ENCODE assay signal across 13 mouse cellular contexts in genomic region chr15:100735095-100735952, GRCm38 (mm10). TPM values are rescaled to one million over a fixed set of nuclear protein-coding genes. Genes with fewer than 3 reads are reported as not detected.
A peak's percentile ranks its signal among the peaks of the same experiment; 100 is the strongest.
DNase-seq lines count a peak whose midpoint lies in the region; ATAC-seq and TF ChIP-seq lines count a peak whose summit lies in the region.
"Had no signal": no experiment of that assay in that cellular context is flagged by ENCODE, and none has a peak within 500 bp of the region (broad histone marks: within the 10 kb centered on the region; RNA-seq: fewer than 3 reads in every experiment).

No protein-coding gene starts in this region.

- 0 out of 2 replicates have a peak, but pooled peaks have one; percentile 22 for ATAC-seq in heart, postnatal 0 days (ENCODE audit: insufficient read depth, low read depth)
- peak; percentile 40 for ATAC-seq in common myeloid progenitor, adult 5-6 weeks (replicated peaks; ENCODE audit: low read depth, poor library complexity, severe bottlenecking)
- ATAC-seq: forebrain, embryonic 16.5 days; lung, postnatal 0 days had no signal

- no peak overlapping the region for H3K9ac ChIP-seq in heart, postnatal 0 days (replicated peaks; ENCODE audit: low read depth, low read length)

- DNase-seq in heart, postnatal 0 days (ENCODE audit: low spot score), result no peak
- DNase-seq in heart, embryonic 10.5 days (ENCODE audit: low spot score), result no peak
- no peak for DNase-seq in spleen, adult 2 months (ENCODE audit: low read depth in 1 of 2, low spot score in 2 of 2)
- DNase-seq in spleen, postnatal 4 days (ENCODE audit: low spot score in 2 of 2), result no peak
- DNase-seq in retina, postnatal 1 day, result peak; percentile 65
- DNase-seq in right cerebral cortex, postnatal 4 days, result no peak
- no peak for DNase-seq in frontal cortex, postnatal 25 days (ENCODE audit: low spot score in 2 of 2)
- DNase-seq: embryo, embryonic 11 days; kidney, adult 11 months; layer of hippocampus, postnatal 36 days had no signal

- H3K4me3 ChIP-seq in heart, postnatal 0 days (ENCODE audit: low read depth, low read length), result no peak overlapping the region
- no peak overlapping the region for H3K4me3 ChIP-seq in heart, embryonic 10.5 days
- no peak overlapping the region for H3K4me3 ChIP-seq in spleen, adult 2 months (ENCODE audit: extremely low read depth, insufficient read depth, insufficient read length)

- TF ChIP-seq CTCF in heart, postnatal 0 days (IDR thresholded peaks at IDR 0.05; ENCODE audit: low read depth), result no peak
- no peak for TF ChIP-seq CTCF in spleen, adult 2 months (IDR thresholded peaks at IDR 0.05; ENCODE audit: extremely low read depth, insufficient read depth, insufficient read length, insufficient replicate concordance)

- no peak overlapping the region for H3K27ac ChIP-seq in heart, postnatal 0 days (ENCODE audit: low read depth)
- H3K27ac ChIP-seq in heart, embryonic 10.5 days, result no peak overlapping the region
- H3K27ac ChIP-seq in spleen, adult 2 months (ENCODE audit: insufficient read depth, low read length), result peak overlapping the region; percentile 36; the same call in 1 of the 2 replicates

- no peaks in the 10 kb centered on the region for H3K4me1 ChIP-seq in heart, postnatal 0 days (ENCODE audit: control insufficient read depth, insufficient read depth)
- peaks cover 14% of the 10 kb centered on the region; the same call in 1 of the 2 replicates for H3K4me1 ChIP-seq in heart, embryonic 10.5 days
- peaks cover 26% of the 10 kb centered on the region for H3K4me1 ChIP-seq in spleen, adult 2 months (ENCODE audit: control insufficient read depth, insufficient read depth, insufficient read length)

- H3K27me3 ChIP-seq in heart, postnatal 0 days (ENCODE audit: control insufficient read depth, insufficient read depth, low read length), result peaks cover 5% of the 10 kb centered on the region
- H3K27me3 ChIP-seq in heart, embryonic 10.5 days (ENCODE audit: insufficient read depth, poor library complexity, severe bottlenecking), result peaks cover 26% of the 10 kb centered on the region
- H3K27me3 ChIP-seq in spleen, adult 2 months (ENCODE audit: control insufficient read depth, insufficient read depth, low read length), result no peaks in the 10 kb centered on the region

- no peak for TF ChIP-seq EP300 in heart, postnatal 0 days (IDR thresholded peaks at IDR 0.05; ENCODE audit: low read depth)

- H3K36me3 ChIP-seq in heart, postnatal 0 days (replicated peaks; ENCODE audit: control insufficient read depth, insufficient read depth, low read length), result no peaks in the 10 kb centered on the region
- H3K36me3 ChIP-seq in heart, embryonic 10.5 days, result no peaks in the 10 kb centered on the region
- H3K36me3 ChIP-seq in spleen, adult 2 months (ENCODE audit: control insufficient read depth, insufficient read depth, low read length), result no peaks in the 10 kb centered on the region

- no peaks in the 10 kb centered on the region for H3K9me3 ChIP-seq in heart, postnatal 0 days (replicated peaks; ENCODE audit: control insufficient read depth, low read length)
- H3K9me3 ChIP-seq in heart, embryonic 10.5 days, result no peaks in the 10 kb centered on the region

- no peak for TF ChIP-seq POLR2A in spleen, adult 2 months (IDR thresholded peaks at IDR 0.05; ENCODE audit: low read depth, low read length)

- WGBS in heart, postnatal 0 days, result 77% methylated on average over 14 of the region's 15 CpGs
- WGBS in heart, embryonic 10.5 days, result 89% methylated on average over 14 of the region's 15 CpGs
- WGBS in spleen, adult 2 months, result 68% methylated on average over 15 of the region's 15 CpGs

- no peak overlapping the region for H3K4me2 ChIP-seq in heart, postnatal 0 days (ENCODE audit: low read depth, low read length)

RNA-seq across cellular contexts. Expression of gene Galnt6, which starts 6.1 kb away (rescaled TPM):
- 0.92 and 2.1 TPM in 2 replicates for total RNA-seq in heart, postnatal 0 days (2014; rRNA removed; ENCODE audit: low replicate concordance)
- polyA plus RNA-seq in heart, postnatal 0 days (2015; fragmentation: Nextera tagmentation; extraction: Ambion mirVana), result 0.43 and 0.46 TPM in 2 replicates
- 0.18 and 0.20 TPM in 2 replicates for polyA plus RNA-seq in heart, embryonic 10.5 days (2016; fragmentation: Nextera tagmentation; extraction: Ambion mirVana)
- polyA plus RNA-seq in spleen, adult 2 months (2012; rRNA removed), result 13.9 and 16.1 TPM in 2 replicates
- 42.7 and 49.2 TPM in 2 replicates for total RNA-seq in common myeloid progenitor, adult 5-6 weeks (2017)

RNA-seq across cellular contexts. Expression of gene Slc4a8, which starts 26.2 kb away (rescaled TPM):
- total RNA-seq in heart, postnatal 0 days (2014; rRNA removed; ENCODE audit: low replicate concordance), result 0.19 and 0.50 TPM in 2 replicates
- polyA plus RNA-seq in heart, postnatal 0 days (2015; fragmentation: Nextera tagmentation; extraction: Ambion mirVana), result 0.38 and 0.81 TPM in 2 replicates
- 2.2 and 2.3 TPM in 2 replicates for polyA plus RNA-seq in heart, embryonic 10.5 days (2016; fragmentation: Nextera tagmentation; extraction: Ambion mirVana)
- 11.0 and 13.9 TPM in 2 replicates for polyA plus RNA-seq in spleen, adult 2 months (2012; rRNA removed)
- total RNA-seq in common myeloid progenitor, adult 5-6 weeks (2017), result 10.9 and 12.6 TPM in 2 replicates

RNA-seq across cellular contexts. Expression of gene Cela1, which starts 47.6 kb away (rescaled TPM):
- total RNA-seq in heart, postnatal 0 days (2014; rRNA removed; ENCODE audit: low replicate concordance), result 0.85 TPM in 1 of 2 replicates, not detected in the other
- 1.6 and 1.8 TPM in 2 replicates for polyA plus RNA-seq in heart, postnatal 0 days (2015; fragmentation: Nextera tagmentation; extraction: Ambion mirVana)
- polyA plus RNA-seq in heart, embryonic 10.5 days (2016; fragmentation: Nextera tagmentation; extraction: Ambion mirVana), result 1.5 and 2.4 TPM in 2 replicates
- 5,688 and 5,726 TPM in 2 replicates for polyA plus RNA-seq in spleen, adult 2 months (2012; rRNA removed)
- 21.1 and 29.0 TPM in 2 replicates for total RNA-seq in common myeloid progenitor, adult 5-6 weeks (2017)

Comparison
In these comparisons a context has a peak if more than half of its experiments do, and no peak if none do; other contexts are left out.
1. RNA of gene Galnt6, which starts 6.1 kb away (polyA plus RNA-seq): 13.9 to 16.1 TPM in spleen, adult 2 months; 0.43 to 0.46 TPM in heart, postnatal 0 days and 0.18 to 0.20 TPM in heart, embryonic 10.5 days; every median in the first group is over 10 times any median in the second.
2. RNA of gene Cela1, which starts 47.6 kb away (polyA plus RNA-seq): 5,688 to 5,726 TPM in spleen, adult 2 months; 1.5 to 2.4 TPM in heart, embryonic 10.5 days and 1.6 to 1.8 TPM in heart, postnatal 0 days; every median in the first group is over 1,000 times any median in the second.